Mouse (Mus musculus) heart, adult 2 months (tissue): ENCODE measurements around the gene Usp50.

Source experiments
- CTCF ChIP-seq: fragments of 200-600 bp; IDR thresholded peaks from 2 replicates; pipeline ENCODE4 v1.8.1; 2022; ENCODE audit warnings: antibody characterized with exemption, mild to moderate bottlenecking, moderate library complexity
- EP300 ChIP-seq: fragments of 200-500 bp; IDR thresholded peaks from 2 replicates; pipeline ENCODE4 v1.6.1; 2011; ENCODE audit warnings: low read depth, low read length, control low read depth; ENCODE audit not compliant: insufficient read depth
- POLR2A ChIP-seq: fragments of 200-500 bp; IDR thresholded peaks from 2 replicates; pipeline ENCODE4 v1.6.1; 2011; ENCODE audit warnings: mild to moderate bottlenecking, low read depth, low read length, control low read depth; ENCODE audit not compliant: insufficient read depth

DNA sequence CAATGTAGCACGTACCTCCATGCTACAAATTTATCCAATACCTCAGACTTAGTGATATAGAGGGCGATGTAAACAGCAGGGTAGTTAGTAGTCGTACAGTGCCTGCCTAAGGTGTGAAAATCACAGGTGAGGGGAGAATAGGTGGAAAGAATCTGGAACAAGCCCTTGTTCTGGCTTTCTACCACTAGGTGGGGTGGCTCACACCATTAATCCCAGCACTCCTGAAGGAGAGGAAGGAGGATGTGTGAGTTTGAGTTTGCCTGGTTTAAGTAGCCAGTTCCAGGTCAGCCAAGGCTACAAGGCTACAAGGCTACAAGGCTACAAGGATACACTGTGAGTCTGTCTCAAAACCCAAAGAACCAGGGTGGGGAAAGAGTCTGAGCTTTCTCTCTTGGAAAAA lies 12.4 kb upstream of the Usp50 start:
- TF ChIP-seq POLR2A (no peak), CTCF (peak; percentile 56), EP300 (no peak)
